Mouse (Mus musculus) layer of hippocampus, adult 9-11 months (tissue): ENCODE measurements around the gene Pfkfb4.

Experiments
- DNase-seq: peaks from one replicate; pipeline ENCODE4 v3.0.0; 2022

The Pfkfb4 gene

DNA sequence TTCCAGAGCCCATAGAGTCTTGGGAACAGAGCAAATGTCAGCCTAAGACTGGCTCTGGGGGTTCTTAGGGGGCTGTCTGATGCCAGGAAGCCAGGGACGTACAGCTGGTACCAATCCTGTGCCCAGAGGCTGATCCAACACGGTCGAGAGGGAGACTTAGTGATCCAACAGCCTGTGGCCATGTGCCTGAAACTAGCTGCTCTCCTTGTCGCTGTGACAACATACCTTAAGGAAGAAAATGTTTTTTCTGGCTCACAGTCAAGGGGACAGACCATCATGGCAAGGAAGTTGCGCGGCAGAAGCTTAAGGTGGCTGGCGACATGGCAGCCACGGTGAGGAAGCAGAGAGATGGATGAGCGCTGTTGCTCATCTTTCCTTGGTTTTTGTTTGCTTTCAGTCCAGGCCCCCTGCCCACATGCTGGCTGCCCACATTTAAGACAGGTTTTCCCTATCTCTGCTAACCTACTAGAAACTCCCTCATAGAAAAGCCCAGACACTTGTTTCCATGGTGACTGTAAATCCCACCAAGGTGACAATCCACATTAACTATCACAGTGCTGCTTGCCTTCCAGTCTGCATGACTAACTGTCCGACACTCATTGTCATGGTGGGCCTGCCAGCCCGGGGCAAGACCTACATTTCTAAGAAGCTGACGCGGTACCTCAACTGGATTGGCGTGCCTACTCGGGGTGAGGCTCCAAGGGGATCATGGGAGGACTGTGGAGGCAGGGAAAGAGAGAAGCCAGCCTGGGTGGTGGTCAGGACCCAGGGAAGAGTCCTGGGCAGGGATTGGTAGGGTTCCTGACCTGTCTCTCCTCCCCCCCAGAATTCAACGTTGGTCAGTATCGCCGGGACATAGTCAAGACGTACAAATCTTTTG, 6.9 kb downstream of the Pfkfb4 start:
- DNase-seq = no peak

DNA sequence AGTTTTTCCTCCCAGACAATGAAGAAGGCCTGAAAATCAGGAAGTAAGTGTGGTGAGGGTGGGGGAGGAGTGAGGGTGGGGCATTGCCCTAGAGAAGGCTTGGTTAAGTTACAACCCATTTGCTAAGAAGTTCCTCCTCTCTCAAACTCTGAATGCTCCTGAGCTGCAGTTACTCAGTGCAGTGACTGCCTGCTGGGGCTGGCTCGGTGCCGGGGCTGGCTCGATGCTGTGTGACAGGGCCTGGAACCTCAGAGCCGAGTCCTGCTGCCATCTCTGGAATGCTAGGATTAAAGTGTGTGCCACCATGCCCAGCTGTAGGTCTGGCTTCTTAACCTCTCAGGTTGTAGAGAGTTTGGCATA, 7.6 kb downstream of the Pfkfb4 start:
- DNase-seq = no peak

DNA sequence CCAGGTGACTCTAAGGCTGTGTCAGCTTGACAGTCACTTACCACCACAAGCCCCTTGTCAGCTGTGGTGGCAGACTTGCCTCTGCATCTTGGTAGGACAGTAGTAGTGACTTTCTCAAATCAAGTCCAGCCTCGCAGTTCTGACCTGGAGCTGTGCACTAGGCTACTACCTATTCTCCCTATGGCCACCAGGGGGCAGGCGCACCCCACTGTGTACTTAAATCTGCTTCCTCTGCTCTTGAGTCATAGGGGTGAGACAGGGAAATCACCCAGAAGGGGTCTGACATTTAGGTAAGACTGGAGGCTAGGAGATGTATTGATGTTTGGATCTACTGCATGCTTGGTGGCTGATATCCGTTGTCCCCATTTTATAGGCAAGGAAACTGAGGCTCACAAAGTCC, 9.1 kb downstream of the Pfkfb4 start:
- no peak for DNase-seq

DNA sequence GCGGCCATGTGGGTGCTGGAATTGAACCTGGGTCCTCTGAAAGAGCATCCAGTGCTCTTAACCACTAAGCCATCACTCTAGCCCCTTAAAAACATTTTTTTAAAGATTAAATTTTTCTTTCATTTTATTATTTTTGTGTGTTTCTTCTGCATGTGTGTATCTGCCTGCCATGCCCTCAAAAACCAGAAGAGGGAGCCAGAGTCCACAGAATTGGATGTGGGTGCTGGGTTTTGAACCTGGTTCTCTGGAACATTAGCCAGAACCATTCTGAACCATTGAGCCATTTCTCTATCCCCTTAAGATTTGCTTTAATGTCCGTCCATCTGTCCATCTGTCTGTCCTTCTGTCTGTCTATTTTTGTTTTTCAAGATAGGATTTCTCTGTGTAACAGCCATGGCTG, 11.6 kb downstream of the Pfkfb4 start:
- DNase-seq = no peak

DNA sequence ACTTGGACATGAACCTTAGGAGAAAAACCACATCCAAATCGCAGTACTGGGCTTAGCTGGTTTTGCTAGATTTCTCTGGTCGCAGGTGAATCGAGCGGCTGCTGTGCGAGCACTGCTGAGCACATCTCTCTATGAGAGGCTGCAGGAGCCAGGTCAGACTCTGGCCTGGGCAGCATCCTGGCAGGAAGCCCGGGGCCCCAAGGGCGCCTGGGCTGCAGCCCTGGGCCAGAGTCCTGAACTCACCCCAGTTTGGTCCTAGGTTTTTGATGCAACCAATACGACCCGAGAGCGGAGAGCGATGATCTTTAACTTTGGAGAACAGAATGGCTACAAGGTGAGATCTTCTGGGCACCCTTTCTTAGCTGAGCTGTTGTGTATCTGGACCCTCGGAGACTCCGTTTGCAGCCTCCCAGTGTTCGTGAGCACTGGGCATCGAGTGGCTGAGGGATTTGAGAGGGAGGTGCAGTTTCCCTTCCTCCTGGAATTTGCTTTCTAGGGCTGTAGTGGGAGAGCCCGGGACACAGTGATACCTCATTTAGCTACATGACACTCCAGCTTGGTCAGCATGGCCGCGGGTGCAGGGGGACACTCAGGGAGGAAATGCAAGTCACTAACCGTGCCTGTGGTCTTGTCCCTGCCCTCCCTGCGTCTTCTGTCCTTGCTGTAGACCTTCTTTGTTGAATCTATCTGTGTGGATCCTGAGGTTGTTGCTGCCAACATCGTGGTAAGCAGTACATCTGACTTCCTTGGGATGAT, 15.6 kb downstream of the Pfkfb4 start:
- no peak for DNase-seq

DNA sequence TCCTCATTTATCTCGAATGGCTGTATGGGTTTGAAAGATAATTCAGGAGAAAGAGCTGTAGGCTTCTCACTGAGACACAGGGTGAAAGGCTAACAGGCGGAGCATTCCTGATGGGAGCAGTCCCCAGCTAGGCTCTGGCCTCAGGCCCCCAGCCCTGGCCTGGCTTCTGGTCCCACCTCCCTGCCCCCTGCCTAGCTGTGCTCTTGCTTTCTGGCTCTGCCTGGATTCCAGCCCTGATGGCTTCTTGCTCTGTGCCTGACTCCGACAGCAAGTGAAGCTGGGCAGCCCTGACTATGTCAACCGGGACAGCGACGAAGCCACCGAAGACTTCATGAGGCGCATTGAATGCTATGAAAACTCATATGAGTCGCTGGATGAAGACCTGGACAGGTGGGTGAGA, 16.5 kb downstream of the Pfkfb4 start:
- DNase-seq = no peak

DNA sequence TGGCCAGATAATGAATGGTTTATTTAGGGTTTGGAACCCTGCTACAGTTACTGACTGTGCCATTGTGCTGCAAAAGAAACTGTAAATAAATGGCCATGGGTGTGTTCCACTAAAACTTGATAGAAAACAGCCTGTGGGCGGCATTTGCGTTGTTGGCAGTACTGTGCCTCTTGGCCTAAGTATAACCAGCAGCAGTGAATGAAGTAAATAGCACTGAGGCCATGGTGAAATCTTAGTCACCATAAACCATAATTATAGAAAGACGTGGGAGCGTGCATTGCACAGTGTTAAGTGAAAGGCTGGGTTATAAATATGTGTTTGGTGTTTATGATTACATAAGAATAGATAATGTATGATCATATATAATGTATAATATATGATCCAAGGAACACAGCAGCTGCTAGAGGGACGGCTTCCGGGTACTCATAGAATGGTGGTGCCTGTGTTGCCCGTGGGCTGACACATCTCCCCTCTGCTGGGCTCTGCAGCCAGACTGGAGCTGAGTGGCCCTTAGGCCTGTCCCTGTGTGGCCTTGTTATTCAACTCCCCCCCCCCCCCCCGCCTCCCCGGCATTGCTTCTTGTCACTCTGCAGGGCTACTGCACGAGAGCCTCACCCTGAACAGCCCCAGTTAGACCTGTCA, 17.5 kb downstream of the Pfkfb4 start:
- no peak for DNase-seq

DNA sequence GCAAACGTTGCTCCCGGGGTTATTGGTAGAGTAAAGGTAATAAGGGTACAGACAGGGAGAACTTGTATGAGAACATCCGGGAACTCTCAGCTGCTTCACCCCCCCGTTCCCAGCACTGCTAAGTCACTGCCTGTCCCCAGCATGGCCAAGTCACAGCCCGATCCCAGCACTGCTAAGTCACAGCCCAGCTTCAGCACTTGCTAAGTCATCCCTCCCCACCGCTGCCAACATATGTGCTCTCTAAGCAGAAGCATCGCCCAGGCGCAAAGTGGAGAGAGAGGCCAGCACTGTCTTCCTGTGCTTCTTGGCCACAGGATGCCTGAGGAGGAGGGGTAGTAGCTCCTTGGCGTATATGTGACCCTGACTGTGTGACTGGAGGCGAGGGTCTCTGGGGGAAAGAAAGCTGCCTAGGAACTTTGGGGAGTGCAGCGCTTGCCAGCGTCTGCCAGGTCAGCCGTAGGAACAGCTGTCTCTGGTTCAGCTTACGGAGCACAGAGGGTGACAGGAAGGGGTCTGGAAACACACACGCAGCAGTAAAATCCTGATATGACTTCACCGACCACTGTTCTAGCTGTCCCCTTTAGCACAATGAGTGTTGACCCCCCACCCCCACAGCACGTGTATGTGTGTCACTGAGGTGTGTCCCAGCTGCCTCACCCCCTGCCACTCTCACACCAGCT, 18.2 kb downstream of the Pfkfb4 start:
- no peak for DNase-seq

DNA sequence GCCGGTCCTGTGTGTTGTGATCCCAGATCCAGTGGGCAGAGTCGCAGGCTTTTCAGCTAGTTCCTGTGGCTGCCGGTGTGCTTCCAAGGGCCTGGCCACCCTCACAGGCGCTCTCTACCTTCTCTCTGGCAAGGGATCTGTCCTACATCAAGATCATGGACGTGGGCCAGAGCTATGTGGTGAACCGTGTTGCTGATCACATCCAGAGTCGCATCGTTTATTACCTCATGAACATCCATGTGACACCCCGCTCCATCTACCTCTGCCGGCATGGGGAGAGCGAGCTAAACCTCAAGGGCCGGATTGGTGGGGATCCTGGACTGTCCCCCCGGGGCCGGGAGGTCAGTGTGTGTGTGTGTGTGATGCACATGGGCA, 18.7 kb downstream of the Pfkfb4 start:
- no peak for DNase-seq

DNA sequence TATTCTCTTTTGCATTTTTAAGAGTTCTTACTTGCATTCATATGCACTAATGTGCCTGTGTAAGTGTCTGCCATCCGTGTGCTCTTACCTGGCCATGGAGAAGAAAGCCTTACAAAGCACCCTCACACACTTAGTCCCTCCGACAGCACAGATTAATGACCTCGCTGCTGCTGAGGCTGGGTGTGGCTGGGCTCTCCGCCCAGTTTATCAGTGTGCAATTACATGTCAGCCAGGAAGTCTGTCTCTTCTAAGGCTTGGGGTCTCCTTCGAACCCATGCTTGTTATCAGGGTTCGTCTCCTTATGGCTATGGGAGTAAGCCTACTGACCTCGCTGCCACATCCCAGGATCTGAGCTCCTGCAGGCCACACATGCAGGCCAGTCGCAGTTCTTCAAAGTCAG, 23.8 kb downstream of the Pfkfb4 start:
- DNase-seq = no peak

DNA sequence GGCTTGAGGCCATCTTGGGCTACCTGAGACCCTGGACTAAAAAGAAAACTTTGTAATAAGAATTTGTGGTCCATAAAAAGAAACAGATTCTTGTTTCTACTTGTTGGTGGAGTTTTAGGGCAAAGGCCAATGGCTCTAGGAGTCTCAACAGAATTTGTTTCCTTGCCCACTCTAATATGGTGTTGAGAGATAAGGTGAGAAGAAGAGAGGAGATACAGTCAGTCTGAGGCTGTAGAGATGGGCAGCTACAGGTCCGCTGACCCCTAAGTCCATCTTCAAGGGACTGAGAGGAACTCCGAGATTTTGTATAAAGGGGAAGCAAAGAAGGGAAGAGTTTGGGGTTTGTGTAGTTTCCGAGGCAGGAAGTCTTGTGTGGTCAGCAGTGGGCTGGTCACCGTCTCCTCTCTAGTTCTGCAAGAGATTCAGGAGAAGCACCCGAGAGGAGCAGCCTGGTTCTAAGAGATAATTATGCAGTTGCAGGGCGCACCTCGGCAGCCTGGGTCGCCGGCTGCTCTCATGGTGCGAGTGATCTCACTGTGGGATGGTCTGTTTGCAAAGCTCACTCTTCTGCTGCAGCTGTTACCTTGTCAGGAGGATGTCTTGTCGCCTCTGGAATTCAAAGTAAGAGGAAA, 25.5 kb downstream of the Pfkfb4 start:
- no peak for DNase-seq

DNA sequence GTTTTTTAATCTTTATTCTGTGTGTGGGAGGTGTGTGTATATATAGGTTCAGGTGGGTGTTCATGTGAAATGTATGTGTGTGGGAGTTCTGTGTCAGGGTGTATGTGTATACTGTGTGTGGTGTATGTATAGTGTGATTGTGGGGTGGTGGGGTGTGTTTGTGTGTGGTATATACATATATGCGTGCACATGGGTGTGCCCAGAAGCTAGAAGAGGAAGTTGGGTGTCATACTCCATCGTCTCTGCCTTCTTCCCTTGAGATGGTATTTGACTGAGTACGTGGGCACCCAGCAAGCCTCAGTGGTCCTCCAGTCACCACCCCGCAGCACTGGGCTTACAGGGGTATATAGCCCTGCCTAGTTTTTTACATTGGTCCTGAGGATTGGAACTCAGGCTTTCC, 29.9 kb downstream of the Pfkfb4 start:
- DNase-seq = no peak

DNA sequence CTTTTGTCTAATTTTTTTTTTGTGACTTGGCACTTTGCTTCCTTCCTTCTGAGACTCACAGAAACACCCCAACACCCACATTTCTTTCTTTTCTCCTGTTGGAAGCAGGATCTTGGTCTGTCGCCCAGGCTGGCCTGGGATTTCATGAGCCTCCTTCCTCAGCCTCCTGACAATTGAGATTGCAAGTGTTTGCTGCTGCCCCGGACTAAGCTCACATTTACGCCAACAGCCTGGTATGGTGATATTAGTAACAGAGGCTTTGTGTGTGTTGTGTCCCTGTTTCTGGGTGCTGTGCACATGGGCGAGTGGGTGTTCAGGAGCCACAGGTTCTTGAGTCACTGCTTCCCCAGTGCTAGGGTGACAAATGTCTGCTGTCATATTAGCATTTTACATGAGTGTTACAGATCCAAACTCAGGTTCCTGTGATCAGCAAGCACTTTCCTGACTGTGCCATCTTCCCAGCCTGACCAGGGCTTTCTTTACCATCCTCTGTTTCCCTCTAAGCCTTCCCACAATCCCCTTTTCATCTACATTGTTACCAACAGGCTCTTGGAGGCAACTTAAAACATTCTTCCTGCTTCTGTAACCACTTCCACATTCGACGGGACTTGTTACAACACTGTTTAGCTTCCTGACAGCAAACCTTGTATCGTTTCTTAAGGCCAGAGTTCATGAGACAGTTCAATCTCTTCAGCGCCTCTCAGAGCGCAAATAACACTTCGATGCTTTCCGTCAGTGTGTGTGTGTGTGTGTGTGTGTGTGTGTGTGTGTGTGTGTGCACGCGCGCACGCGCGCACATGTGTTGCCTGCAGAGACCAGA, 31.5 kb downstream of the Pfkfb4 start:
- DNase-seq = peak; percentile 66

DNA sequence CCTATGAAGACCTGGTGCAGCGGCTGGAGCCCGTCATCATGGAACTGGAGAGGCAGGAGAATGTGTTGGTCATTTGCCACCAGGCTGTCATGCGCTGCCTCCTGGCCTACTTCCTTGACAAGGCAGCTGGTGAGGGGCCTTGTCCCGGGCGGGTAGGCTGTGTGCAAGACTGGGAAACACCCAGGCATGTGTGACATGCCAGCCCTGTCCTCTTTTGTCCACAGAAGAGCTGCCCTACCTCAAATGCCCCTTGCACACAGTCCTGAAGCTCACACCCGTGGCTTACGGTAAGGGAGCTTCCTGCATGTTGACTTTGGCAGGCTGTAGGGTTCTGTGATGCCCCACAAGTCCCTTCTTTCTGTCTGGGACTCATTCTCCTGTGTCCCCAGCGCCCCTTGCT, 35.9 kb downstream of the Pfkfb4 start:
- DNase-seq = no peak

DNA sequence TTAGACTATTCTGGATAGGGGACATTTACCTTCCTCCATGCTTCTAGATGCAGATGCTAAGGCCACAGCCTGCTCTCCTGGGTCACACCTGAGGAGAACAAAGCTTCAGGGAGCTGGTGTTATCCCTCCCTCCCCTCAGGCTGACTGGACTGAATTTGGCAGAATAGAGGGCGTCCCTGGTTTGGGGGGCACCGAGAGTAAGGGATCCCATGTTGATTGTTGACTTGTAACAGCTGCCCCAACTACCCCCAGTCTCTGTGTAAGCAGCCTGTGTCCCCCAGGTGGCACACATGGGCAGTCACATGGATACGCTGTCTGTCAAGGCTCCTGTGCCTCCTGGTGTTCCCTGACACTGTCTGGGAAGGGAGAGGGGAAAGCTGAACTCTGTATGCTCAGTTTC, 36.8 kb downstream of the Pfkfb4 start:
- DNase-seq = no peak

DNA sequence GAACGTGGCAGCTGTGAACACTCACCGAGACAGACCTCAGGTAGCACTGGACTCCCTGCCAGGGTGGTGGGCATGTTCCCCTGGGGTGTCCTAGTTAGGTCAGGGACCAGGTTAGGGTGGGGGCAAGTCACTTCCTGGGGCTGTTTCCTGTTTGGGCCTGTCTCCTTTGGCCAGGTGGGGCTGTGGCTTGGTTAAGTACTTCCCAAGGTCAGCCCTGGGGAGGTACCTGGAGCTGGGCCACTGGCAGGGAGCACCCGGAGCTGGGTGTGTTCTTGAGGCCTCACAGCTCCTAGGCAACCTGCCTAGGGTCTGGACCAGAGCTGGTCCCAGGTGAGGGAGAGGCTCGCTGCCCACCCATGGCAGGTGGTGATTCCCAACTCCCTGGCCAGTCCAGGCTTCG, 37.3 kb downstream of the Pfkfb4 start:
- DNase-seq = no peak

DNA sequence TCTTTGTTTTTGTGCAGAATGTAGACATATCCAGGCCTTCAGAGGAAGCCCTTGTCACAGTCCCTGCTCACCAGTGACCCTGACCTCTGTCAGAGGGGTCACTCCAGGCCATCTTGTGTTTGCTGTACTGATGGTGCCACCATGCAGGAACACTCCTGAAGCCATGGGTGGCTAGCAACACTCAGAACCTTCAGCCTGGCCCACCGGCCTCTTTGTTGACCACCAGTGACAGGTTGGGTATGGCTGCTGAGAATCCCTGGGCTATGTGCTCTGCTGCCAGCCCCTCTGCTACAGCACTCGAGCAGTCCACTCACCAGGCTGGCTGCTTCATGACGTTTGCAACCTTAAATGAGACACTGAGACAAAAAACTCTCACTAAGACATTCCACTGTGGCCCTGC, 38.7 kb downstream of the Pfkfb4 start:
- no peak for DNase-seq

DNA sequence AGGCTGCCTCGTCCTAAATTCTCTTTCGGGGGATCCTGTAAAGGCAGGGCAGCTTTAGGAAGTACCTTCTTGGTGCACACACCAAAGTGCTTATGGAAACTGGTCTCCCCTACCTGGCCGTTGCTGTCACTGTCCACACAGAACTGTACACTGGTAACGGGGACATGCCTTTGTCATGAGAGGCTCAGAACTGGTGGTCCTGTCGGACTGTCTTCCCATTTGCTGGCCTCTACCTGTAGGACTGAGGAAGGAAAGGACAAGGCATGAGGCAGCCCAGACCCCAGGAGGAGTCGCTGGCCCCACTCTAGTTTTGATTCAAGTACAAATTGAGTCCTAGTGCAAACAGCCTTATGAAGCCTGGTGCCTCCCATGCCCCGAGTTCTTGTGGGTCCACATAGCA, 39.4 kb downstream of the Pfkfb4 start:
- DNase-seq = no peak

DNA sequence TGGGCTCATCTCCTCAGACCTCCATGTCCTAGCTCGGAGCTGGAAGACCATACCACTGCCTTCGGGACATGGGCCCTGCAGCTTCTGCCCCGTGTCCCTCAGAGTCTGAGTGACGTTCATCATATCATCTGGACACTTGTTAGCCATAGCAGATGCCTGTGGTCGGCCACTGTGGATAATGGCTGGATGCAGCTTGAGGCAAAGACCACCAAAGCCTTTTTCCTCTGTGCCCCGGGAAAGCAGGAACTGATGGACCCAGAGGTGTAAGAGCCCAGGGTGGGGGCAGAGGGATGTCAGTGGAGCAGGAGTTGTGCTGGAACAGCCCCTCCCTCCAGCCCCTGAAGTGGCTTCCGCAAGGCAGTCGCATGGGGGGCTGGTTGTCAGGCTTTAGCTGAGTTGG, 40.1 kb downstream of the Pfkfb4 start:
- DNase-seq = no peak

DNA sequence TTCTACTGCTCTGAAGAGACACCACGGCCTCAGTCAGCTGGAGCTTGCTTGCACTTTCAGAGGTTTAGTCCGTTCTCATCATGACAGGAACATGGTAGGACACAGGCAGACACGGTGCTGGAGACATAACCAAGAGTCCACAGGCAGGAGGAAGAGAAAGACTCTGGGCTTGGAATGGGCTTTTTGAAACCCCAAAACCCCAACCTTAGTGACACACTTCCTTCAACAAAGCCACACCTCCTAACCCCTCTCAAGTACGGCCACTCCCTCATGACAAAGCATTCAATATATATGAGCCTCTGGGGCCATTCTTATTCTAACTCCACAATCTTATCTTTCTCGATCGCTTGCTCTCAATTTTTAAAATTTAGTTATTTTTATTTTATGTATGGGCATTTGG, 40.9 kb downstream of the Pfkfb4 start:
- DNase-seq = no peak

DNA sequence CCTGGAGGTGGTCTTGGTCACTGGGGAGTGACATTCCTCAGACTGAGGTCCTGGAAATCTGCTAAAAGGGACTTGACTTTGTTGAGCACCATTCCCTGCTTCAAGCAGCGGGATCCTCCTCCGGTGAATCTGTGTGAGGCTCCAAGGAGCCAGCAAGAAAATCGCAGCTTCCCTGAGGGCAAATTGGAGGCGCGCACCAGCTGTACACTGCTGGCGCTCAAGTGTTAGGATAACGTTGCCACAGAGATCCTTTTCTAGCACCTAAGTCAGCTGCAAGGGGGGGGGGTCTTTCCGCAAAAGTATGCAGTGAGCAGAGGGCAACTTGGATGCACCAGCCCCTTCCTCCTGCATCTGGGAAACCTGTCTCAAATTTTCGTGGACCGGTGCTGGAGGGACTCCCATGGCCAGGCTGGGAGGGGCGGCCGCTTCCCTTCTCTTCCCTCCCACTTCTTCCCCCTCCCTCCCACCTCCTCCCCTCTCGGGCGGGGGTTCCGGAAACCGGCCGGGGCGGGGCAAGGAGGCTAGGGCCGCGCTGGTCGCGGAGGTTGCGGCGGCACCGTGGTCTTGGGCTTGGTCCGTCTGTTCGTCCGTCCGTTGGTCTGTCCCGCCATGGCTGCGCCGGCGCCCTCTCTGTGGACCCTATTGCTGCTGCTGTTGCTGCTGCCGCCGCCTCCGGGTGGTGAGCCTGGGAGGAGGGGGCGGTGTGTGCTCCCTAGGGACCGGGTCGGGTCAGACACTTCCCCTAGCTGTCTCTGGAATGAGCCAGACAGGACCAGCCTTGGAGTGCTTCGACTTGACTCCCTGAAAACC, 46.7 kb downstream of the Pfkfb4 start, which contains the start of gene Shisa5:
Gene Shisa5, plus strand, starts transcription at position 480 of the 810 bp plus-strand sequence.
- no peak for DNase-seq
